Mouse (Mus musculus) forebrain, embryonic 12.5 days (tissue): ENCODE measurements at regions not wholly inside any gene's neighbourhood (a gene's known extent, or its start where the extent isn't known, plus 50 kb on each side); places are given as distances from the start of the nearest gene placed in this dataset.

Source experiments
- ATAC-seq: fragments of 200-750 bp; cut with Nextera tagmentation; 2 replicates; pipeline ENCODE4 v1.8.0; 2017; ENCODE audit warnings: moderate TSS enrichment; ENCODE audit not compliant: low FRiP score
- H3K27ac ChIP-seq: fragments of 300-500 bp; sonication (generic); 2 replicates; pipeline ENCODE4 v1.5.1; 2016; ENCODE audit warnings: mild to moderate bottlenecking
- H3K27me3 ChIP-seq: fragments of 300-500 bp; sonication (generic); 2 replicates; pipeline ENCODE4 v1.6.1; 2016; ENCODE audit warnings: mild to moderate bottlenecking
- H3K36me3 ChIP-seq: fragments of 300-500 bp; sonication (generic); replicated peaks from 2 replicates; pipeline ENCODE4 v1.6.1; 2016; ENCODE audit warnings: mild to moderate bottlenecking
- H3K4me1 ChIP-seq: fragments of 300-500 bp; sonication (generic); 2 replicates; pipeline ENCODE4 v1.6.1; 2016
- H3K4me2 ChIP-seq: fragments of 300-500 bp; sonication (generic); 2 replicates; pipeline ENCODE4 v1.6.1; 2016; ENCODE audit warnings: mild to moderate bottlenecking, moderate library complexity
- H3K4me3 ChIP-seq: fragments of 300-500 bp; sonication (generic); replicated peaks from 2 replicates; pipeline ENCODE4 v1.5.1; 2016; ENCODE audit warnings: mild to moderate bottlenecking
- H3K9ac ChIP-seq: fragments of 300-500 bp; sonication (generic); 2 replicates; pipeline ENCODE4 v1.6.1; 2016; ENCODE audit warnings: mild to moderate bottlenecking
- H3K9me3 ChIP-seq: fragments of 300-500 bp; sonication (generic); 2 replicates; pipeline ENCODE4 v1.6.1; 2016
- WGBS: fragments of 180-500 bp; shearing (Covaris S2); methylation state at CpG from one replicate; pipeline ENCODE4 v1.1.7; 2016; 5-methylcytosine and 5-hydroxymethylcytosine counted together

DNA sequence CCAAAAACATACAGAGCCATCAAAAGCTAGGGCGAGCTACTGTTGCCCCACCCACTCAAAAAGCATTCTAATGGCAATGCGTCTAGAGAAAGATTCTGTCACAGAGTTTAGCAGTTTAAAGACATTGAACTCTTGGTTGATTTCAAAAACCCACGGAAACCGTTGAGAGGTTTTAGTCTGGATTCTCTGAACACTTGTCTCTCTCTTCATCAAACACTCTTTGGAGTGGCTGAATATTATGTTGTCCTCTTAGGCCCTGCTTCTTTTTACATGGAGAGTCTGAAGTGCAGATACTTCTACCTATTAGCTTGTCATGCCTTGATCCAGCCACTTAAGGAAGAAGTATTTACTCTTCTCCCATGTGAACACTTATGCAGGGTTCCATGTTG, 393.9 kb upstream of the Plscr5 start:
- no peak overlapping the region for H3K9ac ChIP-seq
- no peak for ATAC-seq
- no peak overlapping the region for H3K4me3 ChIP-seq
- H3K27me3 ChIP-seq, result no peaks in the 10 kb centered on the region
- 88% methylated on average over 4 of the region's 4 CpGs for WGBS
- no peak overlapping the region for H3K4me2 ChIP-seq
- H3K9me3 ChIP-seq, result no peaks in the 10 kb centered on the region
- H3K4me1 ChIP-seq, result no peaks in the 10 kb centered on the region
- no peak overlapping the region for H3K27ac ChIP-seq
- no peaks in the 10 kb centered on the region for H3K36me3 ChIP-seq

DNA sequence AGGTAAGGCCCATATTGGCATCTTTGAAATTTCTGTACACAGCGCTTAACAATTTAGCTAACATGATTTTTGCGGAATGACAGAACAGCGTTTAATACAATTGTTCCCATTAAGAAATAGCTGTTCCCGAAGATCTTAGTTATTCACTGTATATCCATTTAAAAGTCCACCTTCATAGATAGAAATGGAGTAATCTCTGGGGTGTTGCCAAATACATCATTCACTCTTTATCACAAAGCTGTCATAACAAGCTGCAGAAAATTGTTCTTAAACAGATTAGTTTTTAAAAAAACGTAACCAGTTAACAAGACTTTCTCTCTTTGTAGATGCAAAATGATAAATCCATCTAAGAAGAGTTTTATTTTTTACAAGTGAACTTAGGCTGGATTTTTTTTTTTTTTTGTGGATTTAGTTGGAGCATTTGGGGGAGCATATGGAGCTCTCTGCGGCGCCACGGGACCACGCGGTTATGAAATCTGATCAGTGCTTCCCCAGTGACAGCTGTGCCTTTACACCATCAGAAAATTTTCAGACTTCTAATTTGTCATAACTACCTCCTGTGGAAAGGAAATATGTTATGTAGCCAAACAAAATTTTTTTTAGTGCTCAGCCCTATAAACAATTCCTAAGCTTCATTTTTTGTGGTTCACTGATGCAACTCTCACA, 394.4 kb upstream of the Plscr5 start:
- Histone ChIP-seq H3K4me1 (no peaks in the 10 kb centered on the region), H3K9me3 (no peaks in the 10 kb centered on the region), H3K9ac (no peak overlapping the region), H3K36me3 (no peaks in the 10 kb centered on the region), H3K4me2 (no peak overlapping the region), H3K27me3 (no peaks in the 10 kb centered on the region), H3K4me3 (no peak overlapping the region), H3K27ac (no peak overlapping the region)
- WGBS, result 94% methylated on average over 10 of the region's 10 CpGs
- no peak for ATAC-seq

DNA sequence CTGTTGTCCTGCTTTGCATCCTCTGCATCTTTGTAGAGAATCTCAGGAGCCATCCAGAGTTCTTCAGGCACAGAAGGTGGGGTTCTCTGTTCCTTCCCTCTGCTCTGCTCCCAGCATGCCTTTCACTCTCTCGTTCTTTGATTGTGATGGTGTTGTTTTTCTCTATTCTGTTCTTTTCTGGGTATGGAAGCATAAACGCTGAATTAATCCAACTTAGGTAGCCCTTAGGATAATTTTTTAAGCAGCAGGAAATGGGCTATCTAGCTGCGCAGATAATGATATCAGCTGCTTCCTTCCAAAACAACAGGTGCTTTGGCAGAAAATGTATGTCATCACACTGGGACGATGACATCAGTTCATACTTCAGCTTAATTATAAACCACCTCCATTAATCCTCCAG, 395.8 kb upstream of the Plscr5 start:
- no peaks in the 10 kb centered on the region for H3K9me3 ChIP-seq
- H3K27ac ChIP-seq, result no peak overlapping the region
- ATAC-seq, result no peak
- H3K9ac ChIP-seq, result no peak overlapping the region
- H3K27me3 ChIP-seq, result no peaks in the 10 kb centered on the region
- no peak overlapping the region for H3K4me2 ChIP-seq
- 83% methylated on average over 4 of the region's 4 CpGs for WGBS
- no peak overlapping the region for H3K4me3 ChIP-seq
- no peaks in the 10 kb centered on the region for H3K36me3 ChIP-seq
- H3K4me1 ChIP-seq, result no peaks in the 10 kb centered on the region

DNA sequence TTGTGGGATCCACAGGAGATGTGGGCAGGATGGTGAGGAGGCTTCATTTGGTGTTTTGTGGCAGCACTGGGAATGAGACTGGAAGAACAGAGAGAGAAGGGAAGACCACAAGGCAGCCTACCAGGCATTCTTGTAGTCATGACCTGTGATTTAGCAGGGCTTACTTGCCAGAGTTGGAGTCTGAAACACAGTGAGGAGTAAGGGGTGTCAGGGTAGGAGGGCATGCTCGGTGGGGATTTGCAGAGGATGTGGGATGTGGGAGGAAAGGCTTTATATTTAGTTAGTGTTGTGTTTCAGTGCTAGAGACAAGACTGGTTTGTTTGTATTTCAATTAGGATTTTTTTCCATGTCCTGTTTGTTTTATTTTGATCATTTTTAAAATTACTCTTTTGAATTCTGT, 387.3 kb upstream of the Zic1 start:
- 67% methylated on average over 1 of the region's 1 CpGs for WGBS
- no peak overlapping the region for H3K27ac ChIP-seq
- H3K4me3 ChIP-seq, result no peak overlapping the region
- H3K9me3 ChIP-seq, result no peaks in the 10 kb centered on the region
- no peak overlapping the region for H3K4me2 ChIP-seq
- no peaks in the 10 kb centered on the region for H3K36me3 ChIP-seq
- H3K27me3 ChIP-seq, result no peaks in the 10 kb centered on the region
- H3K4me1 ChIP-seq, result no peaks in the 10 kb centered on the region
- no peak for ATAC-seq
- no peak overlapping the region for H3K9ac ChIP-seq

DNA sequence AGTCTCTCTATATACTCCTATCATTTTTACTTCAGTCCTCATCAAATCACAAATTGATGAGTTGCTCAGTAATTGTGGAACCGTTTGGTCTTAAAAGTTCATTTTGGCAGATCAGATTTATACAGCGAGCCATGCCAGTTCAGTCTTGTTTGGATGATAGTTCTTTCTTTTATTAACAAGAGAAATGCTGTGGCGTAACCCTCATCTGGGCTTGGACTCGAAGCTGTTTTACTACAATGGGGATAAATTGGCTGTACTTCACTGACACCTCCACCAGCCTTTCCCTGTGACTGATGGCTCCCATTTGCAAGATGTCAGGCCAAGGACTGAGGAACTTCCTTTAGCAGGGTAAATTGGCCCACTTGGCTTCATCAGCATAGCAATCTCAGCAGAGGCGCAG, 345.5 kb upstream of the Zic1 start:
- no peak overlapping the region for H3K9ac ChIP-seq
- no peaks in the 10 kb centered on the region for H3K4me1 ChIP-seq
- H3K4me3 ChIP-seq, result no peak overlapping the region
- ATAC-seq, result no peak
- WGBS, result 84% methylated on average over 5 of the region's 5 CpGs
- H3K4me2 ChIP-seq, result no peak overlapping the region
- H3K9me3 ChIP-seq, result no peaks in the 10 kb centered on the region
- no peaks in the 10 kb centered on the region for H3K36me3 ChIP-seq
- H3K27me3 ChIP-seq, result no peaks in the 10 kb centered on the region
- H3K27ac ChIP-seq, result no peak overlapping the region

DNA sequence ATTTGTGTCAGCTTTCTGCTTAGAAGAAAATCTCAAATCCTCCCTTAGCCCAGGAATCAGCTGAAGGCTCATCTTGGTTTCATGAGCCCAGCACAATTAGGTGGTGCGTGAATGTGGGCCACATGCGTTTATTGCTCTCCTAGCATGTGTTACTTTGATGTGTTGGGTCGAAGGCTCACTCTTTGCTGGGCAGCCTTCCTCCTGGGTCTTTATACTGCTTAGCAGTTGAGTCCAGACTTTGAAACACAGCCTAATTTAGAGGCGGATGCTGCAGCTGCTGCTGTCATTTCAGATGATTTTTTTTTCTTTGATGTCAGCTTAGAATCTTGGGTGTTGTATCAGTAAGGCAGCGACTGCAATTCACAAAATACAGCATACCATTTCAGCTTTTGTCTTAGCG, 315.2 kb upstream of the Zic1 start:
- Histone ChIP-seq H3K27me3 (no peaks in the 10 kb centered on the region), H3K9me3 (no peaks in the 10 kb centered on the region), H3K4me1 (no peaks in the 10 kb centered on the region), H3K27ac (no peak overlapping the region), H3K9ac (no peak overlapping the region), H3K4me2 (no peak overlapping the region), H3K4me3 (no peak overlapping the region), H3K36me3 (no peaks in the 10 kb centered on the region)
- ATAC-seq, result no peak
- WGBS, result 69% methylated on average over 6 of the region's 6 CpGs

DNA sequence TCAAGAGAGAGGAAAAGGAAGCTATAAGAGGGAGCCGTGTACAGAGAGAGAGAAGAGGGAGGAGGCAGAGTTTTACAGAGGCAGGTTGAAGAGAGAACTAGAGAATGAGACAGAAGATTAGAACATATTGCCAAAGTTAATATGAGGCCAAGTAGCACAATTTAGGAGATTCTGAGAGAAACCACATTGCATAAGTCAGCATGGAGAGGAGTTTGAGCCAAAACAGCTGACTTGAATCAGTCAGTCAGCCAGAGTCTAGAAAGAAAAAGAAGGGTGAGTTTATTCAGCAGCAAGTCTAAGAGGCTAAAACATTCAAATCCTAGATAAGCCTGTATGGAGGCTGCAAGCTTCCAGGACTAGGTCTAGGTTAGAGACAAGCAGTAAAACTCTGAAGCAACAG, 301.1 kb upstream of the Zic1 start:
- Histone ChIP-seq H3K27me3 (no peaks in the 10 kb centered on the region), H3K4me2 (no peak overlapping the region), H3K4me3 (no peak overlapping the region), H3K9me3 (no peaks in the 10 kb centered on the region), H3K36me3 (no peaks in the 10 kb centered on the region), H3K4me1 (no peaks in the 10 kb centered on the region), H3K27ac (no peak overlapping the region), H3K9ac (no peak overlapping the region)
- ATAC-seq, result no peak
- WGBS, result 59% methylated on average over 1 of the region's 1 CpGs

DNA sequence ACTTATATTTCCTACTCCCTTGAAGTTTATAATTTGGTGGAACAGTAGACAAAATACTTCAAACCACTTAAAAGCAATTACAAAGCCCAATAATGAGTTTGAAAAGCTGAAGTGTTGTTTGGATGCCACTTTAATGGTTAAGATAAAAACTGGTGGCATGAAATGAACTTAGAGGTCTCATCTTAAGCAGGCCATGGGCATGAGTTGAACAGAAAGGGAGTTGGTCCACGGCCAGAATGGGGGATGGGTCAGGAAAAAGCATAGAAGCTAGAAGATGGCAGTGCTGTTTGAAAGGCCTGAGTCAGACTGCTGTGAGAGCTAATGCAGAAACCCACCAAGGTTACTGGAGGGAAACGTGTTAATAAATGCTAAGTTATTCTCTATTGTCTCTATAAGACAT, 294.5 kb upstream of the Zic1 start:
- no peaks in the 10 kb centered on the region for H3K4me1 ChIP-seq
- H3K27me3 ChIP-seq, result no peaks in the 10 kb centered on the region
- H3K9me3 ChIP-seq, result no peaks in the 10 kb centered on the region
- no peak overlapping the region for H3K9ac ChIP-seq
- no peaks in the 10 kb centered on the region for H3K36me3 ChIP-seq
- 68% methylated on average over 2 of the region's 2 CpGs for WGBS
- no peak overlapping the region for H3K4me2 ChIP-seq
- no peak for ATAC-seq
- H3K4me3 ChIP-seq, result no peak overlapping the region
- no peak overlapping the region for H3K27ac ChIP-seq

DNA sequence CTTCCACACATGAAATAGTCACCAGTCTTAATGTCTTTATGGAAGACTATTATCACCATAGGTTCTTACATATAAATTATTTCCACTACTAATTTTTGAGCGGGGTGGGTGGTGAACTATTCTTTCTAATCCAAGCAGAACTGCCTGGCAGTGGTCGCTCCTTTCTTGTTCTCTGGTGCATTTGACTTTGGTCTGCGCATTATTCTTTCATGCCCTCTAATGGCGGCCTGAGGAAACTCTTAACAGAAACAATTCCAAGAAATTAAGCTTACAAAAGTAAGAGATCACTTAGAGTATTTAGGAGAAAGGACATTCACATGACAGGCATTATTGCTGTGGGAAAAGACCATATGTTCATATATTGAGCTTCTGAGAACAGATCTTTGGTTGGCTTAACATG, 288.5 kb upstream of the Zic1 start:
- H3K4me3 ChIP-seq, result no peak overlapping the region
- no peak overlapping the region for H3K4me2 ChIP-seq
- no peak overlapping the region for H3K9ac ChIP-seq
- no peak overlapping the region for H3K27ac ChIP-seq
- ATAC-seq, result no peak
- no peaks in the 10 kb centered on the region for H3K9me3 ChIP-seq
- no peaks in the 10 kb centered on the region for H3K36me3 ChIP-seq
- no peaks in the 10 kb centered on the region for H3K27me3 ChIP-seq
- 39% methylated on average over 4 of the region's 4 CpGs for WGBS
- H3K4me1 ChIP-seq, result 0 out of 2 replicates have a peak, but pooled peaks cover 2% of the 10 kb centered on the region

DNA sequence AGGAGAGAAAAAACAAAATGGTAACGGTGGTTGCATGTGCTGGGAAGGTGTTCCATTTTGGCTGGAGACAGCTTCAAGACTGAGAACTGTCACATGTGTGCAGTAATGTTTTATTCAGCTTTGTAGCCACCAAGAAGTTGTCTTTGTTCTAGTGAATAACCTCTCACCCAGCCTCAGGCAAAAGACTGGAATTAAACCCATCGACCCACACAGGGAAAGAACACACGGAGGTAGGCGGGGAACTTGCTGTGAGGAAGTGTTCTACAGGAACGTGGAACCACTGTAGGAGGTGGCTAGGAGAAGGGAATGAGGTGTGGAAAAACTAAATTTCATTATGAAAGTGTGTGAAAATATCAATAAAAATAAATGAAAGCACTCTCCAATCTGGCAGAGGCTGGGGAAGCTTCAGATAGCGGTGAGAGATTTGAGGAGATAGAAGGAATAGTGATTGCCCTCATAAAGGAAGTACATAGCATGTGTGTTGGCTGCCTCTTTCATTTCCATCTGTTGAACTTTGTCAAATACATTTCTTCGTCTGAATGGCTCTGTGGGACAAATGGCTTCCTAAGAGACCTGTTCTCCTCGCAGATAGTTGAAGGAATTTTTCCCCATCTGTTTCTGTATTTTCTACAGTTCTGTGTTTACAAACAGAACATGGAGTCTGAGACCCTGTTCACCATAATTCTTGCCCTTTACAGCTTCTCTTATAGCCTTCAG, 286.9 kb upstream of the Zic1 start:
- H3K9ac ChIP-seq, result no peak overlapping the region
- H3K27me3 ChIP-seq, result no peaks in the 10 kb centered on the region
- no peak overlapping the region for H3K4me2 ChIP-seq
- no peak overlapping the region for H3K27ac ChIP-seq
- ATAC-seq, result no peak
- H3K9me3 ChIP-seq, result no peaks in the 10 kb centered on the region
- 60% methylated on average over 8 of the region's 8 CpGs for WGBS
- H3K4me3 ChIP-seq, result no peak overlapping the region
- H3K36me3 ChIP-seq, result no peaks in the 10 kb centered on the region
- 0 out of 2 replicates have a peak, but pooled peaks cover 2% of the 10 kb centered on the region for H3K4me1 ChIP-seq

DNA sequence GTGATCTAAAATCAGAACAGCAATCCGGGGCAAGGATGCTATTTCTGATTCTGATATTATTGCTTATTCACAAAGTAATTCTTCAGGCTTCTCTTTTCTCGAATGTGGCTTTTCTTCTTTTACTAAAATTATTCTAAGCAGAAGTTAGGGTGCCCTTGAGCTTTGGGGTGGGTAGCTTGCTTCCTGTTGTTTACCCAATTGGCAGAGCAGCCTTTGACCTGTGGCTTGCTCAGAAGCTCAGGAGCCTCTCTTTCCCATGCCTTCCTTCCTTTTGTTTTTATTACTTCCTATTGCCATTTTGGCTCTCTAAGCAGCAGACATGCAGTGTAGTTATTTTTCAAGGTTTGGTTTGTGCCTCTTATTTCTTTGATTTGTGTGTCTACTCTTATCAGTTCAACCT, 244.8 kb upstream of the Zic1 start:
- no peak overlapping the region for H3K4me2 ChIP-seq
- WGBS, result 90% methylated on average over 2 of the region's 2 CpGs
- H3K9ac ChIP-seq, result no peak overlapping the region
- no peak overlapping the region for H3K27ac ChIP-seq
- H3K4me1 ChIP-seq, result peaks cover 3% of the 10 kb centered on the region; the same call in 1 of the 2 replicates
- no peaks in the 10 kb centered on the region for H3K36me3 ChIP-seq
- ATAC-seq, result no peak
- no peak overlapping the region for H3K4me3 ChIP-seq
- H3K9me3 ChIP-seq, result no peaks in the 10 kb centered on the region
- no peaks in the 10 kb centered on the region for H3K27me3 ChIP-seq

DNA sequence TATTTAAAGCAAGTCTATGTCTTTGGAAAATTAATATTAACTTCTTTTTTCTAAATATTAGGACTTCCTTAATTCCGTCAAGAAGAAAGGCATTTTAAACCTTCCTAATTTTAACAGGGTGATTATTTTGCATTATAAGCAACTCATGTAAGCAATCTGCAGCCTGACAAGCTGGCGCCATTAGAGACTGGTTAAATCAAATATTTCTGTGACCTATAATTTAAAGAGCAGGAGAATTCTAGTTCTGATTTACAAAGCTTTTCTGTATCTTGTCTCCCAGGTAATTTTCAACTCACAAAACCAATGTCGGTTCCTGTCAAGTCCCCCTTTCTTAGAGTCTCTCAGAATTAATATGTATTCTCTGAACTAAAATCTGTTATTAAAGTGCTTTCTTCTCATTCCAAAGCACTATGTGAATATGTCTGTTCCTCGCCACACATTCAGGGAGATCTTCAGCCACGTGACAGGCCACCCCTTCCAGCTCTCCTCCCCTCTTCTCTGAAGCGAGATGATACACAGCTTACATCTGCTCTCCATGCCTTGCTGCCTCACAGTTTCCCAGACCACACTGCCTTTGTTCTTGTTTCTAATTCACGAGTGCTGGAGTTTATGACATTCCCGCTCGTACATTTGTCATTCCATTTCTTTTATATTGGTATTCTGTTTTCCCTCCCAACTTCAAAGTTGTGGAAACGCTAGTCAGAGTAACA, 244.0 kb upstream of the Zic1 start:
- H3K27me3 ChIP-seq, result no peaks in the 10 kb centered on the region
- no peak overlapping the region for H3K4me2 ChIP-seq
- H3K27ac ChIP-seq, result no peak overlapping the region
- H3K4me1 ChIP-seq, result peaks cover 3% of the 10 kb centered on the region; the same call in 1 of the 2 replicates
- ATAC-seq, result peak; percentile 78
- WGBS, result 55% methylated on average over 10 of the region's 10 CpGs
- H3K9ac ChIP-seq, result no peak overlapping the region
- H3K36me3 ChIP-seq, result no peaks in the 10 kb centered on the region
- H3K9me3 ChIP-seq, result no peaks in the 10 kb centered on the region
- no peak overlapping the region for H3K4me3 ChIP-seq
